Mouse (Mus musculus) urinary bladder, adult 18-20 months (tissue): ENCODE data around the gene Nol7.

Experiments
- DNase-seq, 2 experiments: peaks; one replicate each; pipeline ENCODE4 v3.0.0; 2022; ENCODE audit warnings: low spot score in 2 of 2, mixed read lengths in 2 of 2

Nol7 gene

GRCm38 (mm10) chr13:43398297-43399080 is at the start of gene Nol7:
Gene Nol7, plus strand, starts transcription at chr13:43398390.
- peak; percentile 89 to 97 for DNase-seq

- DNase-seq, result peak; percentile 24 to 30
Observed at GRCm38 (mm10) chr13:43349376-43349775, 48.8 kb upstream of the Nol7 start.

- DNase-seq, result no peak
Observed at GRCm38 (mm10) chr13:43350489-43351169, 47.6 kb upstream of the Nol7 start.

GRCm38 (mm10) chr13:43353356-43353755 is 44.8 kb upstream of the Nol7 start:
- no peak for DNase-seq

- DNase-seq, result no peak
Observed at GRCm38 (mm10) chr13:43354362-43354761, 43.8 kb upstream of the Nol7 start.

- no peak for DNase-seq
Observed at GRCm38 (mm10) chr13:43356346-43357125, 41.7 kb upstream of the Nol7 start.

- DNase-seq, result no peak
Observed at GRCm38 (mm10) chr13:43360534-43360933, 37.7 kb upstream of the Nol7 start.

- no peak for DNase-seq
Observed at GRCm38 (mm10) chr13:43362353-43362752, 35.8 kb upstream of the Nol7 start.

- peak; percentile 82 to 92 for DNase-seq
Observed at GRCm38 (mm10) chr13:43364985-43365824, 33.0 kb upstream of the Nol7 start, which contains the start of gene Sirt5. Gene Sirt5, plus strand, starts transcription at chr13:43365496.

- peak in 1 of 2 experiments; percentile 11 for DNase-seq
Observed at GRCm38 (mm10) chr13:43365825-43366184, 32.4 kb upstream of the Nol7 start.

- no peak for DNase-seq
Observed at GRCm38 (mm10) chr13:43370063-43370462, 28.1 kb upstream of the Nol7 start.

GRCm38 (mm10) chr13:43372892-43373291 is 25.3 kb upstream of the Nol7 start:
- DNase-seq, result no peak

GRCm38 (mm10) chr13:43374205-43374604 is 24.0 kb upstream of the Nol7 start:
- no peak for DNase-seq

- no peak for DNase-seq
Observed at GRCm38 (mm10) chr13:43374918-43375432, 23.2 kb upstream of the Nol7 start.

GRCm38 (mm10) chr13:43379989-43380388 is 18.2 kb upstream of the Nol7 start:
- no peak for DNase-seq

GRCm38 (mm10) chr13:43385321-43385720 is 12.9 kb upstream of the Nol7 start:
- DNase-seq, result no peak

- no peak for DNase-seq
Observed at GRCm38 (mm10) chr13:43397700-43398296, 392 bp upstream of the Nol7 start.

GRCm38 (mm10) chr13:43399576-43399975 is 1.4 kb downstream of the Nol7 start:
- no peak for DNase-seq

- no peak for DNase-seq
Observed at GRCm38 (mm10) chr13:43412311-43412710, 14.1 kb downstream of the Nol7 start.

GRCm38 (mm10) chr13:43413611-43414010 is 15.4 kb downstream of the Nol7 start:
- DNase-seq, result no peak

GRCm38 (mm10) chr13:43415249-43415648 is 17.1 kb downstream of the Nol7 start:
- DNase-seq, result no peak
